Mouse (Mus musculus) CD4-positive, CD25-positive, alpha-beta regulatory T cell, adult 2 months (primary cell): ENCODE measurements around the gene Tctex1d4.

Source experiments
- DNase-seq: peaks from one replicate; pipeline ENCODE4 v3.0.0-alpha.2; 2012; ENCODE audit warnings: low read depth, low spot score

Tctex1d4 gene

DNA sequence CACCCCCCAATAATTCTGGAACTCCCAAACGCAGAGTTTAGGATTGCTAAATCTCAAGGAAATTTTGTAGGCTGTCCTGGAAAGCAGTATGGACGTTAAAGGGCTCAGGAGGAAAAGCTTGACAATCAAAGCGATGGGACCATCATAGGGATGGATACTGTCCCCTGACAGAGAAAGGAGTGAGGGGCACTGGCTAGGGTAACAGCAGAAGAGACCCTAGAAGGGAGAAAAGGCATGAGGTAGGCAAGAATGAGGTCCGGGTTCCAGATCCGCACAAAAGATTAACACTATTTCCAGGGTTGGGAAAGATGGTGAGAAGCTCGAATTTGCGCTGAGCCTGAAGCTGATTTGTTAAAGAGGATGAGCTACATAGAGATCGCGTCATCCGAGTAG is 6.5 kb upstream of the Tctex1d4 start:
- DNase-seq: no peak

DNA sequence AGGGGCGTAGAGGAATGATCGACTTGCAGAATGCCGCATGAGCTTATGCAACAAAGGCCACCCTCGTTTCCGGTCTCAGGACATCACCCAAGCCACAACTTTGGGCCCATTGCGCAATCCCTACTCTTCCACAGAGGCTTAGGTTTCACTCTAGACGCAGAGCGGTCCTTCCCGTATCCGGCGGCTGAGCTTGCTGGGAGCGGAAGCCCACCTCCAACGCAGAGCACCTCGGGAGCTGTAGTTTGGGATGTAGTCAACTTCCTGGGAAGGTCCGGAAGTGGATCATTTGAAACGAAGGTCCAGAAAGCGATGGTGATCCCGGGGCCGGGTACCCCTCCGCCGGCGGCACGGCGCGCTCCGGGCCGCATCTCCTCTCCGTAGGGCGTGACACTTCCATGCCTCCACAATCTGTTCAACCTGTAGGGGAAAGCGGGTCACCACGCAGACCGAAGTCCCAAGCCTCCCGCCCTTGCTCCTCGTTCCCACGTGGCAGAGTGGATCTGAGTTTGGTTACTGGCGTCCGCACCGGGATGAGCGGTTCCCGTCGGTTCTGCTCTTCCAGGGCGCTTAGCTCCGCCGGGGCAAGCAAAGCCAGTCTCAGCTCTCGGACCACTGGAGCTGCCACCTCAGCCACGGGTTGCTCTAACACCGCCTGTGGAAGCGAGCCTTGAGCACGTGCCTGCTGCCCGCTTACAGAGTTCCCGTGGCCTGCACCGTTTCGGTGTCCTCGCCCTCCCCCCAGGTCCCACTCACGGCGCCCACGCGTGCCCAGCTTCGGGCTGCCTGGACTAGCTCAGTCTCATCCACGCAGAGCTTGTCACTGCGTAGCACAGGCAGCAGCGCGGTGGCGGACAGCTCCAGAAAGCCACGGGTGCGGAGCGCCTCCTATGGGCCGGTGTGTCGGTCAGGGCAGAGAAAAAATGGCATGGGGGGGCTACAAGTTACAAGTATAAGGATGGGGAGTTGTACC is 5.9 kb upstream of the Tctex1d4 start:
- DNase-seq: peak; percentile 91

DNA sequence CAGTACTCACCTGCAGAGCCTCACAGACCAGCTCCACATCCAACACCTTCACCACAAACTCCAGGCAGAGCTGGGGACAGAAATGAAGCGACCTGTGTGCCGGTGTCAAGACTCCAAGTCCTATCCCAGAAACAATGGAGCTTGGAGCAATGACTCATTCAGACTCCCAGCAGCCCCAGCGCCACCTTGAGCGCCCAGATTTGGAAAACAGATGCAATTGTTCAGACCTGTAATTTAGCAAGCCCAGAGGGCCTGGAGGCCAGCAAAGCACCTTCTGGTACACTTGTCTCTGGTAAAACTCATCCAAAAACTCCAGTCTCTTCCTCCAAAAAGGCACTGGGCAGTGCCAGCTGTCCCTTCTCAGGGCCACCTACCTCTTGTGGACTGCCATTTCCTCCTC is 4.4 kb upstream of the Tctex1d4 start:
- DNase-seq: no peak

DNA sequence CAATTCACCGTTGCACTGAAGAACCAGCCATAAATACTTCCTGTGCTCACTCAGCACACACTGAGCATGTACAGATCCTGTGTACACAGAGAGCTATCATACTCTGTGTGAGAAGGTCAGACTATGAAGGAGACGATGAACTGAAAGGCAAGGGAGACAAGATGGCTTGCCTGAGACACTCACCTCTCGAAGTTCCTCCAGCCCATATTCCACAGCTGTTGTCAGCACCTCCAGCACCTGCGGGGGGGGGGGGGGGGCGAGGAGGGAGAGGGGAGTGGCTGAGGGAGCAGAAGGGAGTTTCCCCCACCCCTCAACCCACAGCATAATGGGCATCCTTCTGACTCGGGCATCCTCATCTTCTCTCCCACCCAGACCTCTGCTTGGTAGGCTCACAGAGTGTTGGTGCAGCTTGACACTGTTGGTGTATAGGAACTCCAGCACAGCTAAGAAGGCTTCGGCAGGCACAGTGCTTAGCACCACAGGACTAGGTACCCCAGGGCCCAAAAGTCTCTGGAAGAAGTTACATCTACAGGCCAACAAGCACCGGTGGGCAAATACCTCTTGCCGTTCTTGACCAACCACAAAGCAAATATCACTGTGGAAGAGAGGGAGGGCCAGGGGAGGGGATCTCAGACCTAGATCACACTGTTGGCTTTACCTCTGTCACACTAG is 2.9 kb upstream of the Tctex1d4 start:
- peak; percentile 58 for DNase-seq

DNA sequence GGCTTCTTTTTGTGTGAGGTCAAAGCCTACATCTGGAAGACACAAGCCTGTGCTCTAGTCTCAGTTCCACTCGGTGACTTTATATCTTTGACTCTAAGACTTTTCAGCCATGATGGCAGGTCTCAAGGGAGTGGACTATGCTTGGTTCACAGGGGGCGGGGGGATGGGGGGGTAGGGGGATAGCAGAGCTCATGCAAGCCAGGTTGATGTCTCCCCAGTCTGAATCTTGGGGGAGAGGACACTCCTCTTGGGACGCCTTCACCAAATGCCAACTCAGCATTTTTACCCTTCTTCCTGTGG is 2.4 kb upstream of the Tctex1d4 start:
- DNase-seq: no peak

DNA sequence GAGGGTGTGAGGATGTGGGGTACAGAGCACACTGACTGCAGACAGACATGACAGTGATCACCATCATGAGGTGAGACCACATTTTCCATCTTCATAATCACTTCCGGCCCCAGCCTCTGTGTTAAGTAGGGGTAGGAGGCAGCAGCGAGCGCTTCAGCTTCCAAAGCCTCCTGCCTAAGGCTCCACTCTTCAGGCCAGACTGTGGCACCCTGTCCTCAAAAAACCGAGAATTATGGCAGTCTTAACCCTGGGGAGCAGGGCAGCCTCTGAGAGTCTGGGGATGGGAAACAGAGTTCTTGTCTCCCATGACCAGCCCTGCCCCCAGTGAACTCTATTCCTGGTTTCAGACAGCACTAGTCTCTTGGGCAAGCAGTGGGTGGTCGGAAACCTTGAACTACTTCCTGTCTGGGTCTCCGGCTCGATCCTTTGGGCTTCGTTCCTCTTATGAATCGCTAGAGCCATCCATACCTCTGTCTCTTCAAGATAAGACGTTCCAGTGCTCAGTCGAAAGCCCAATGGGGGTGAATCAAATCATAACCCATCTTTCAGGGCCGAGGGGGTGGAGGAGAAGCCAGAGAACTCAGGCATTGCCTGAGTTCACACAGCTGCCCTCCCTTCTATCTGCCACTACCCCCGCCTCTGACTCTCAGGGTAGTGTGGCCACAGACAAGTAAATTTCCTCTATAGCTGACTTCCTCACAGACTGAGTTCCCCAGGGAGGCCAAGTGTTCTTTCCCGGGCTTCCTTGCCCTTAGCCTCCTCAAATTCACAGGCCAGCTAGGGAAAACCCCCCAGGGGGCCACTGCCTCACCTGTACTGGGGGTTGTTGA is 1.9 kb upstream of the Tctex1d4 start:
- peak; percentile 93 for DNase-seq

DNA sequence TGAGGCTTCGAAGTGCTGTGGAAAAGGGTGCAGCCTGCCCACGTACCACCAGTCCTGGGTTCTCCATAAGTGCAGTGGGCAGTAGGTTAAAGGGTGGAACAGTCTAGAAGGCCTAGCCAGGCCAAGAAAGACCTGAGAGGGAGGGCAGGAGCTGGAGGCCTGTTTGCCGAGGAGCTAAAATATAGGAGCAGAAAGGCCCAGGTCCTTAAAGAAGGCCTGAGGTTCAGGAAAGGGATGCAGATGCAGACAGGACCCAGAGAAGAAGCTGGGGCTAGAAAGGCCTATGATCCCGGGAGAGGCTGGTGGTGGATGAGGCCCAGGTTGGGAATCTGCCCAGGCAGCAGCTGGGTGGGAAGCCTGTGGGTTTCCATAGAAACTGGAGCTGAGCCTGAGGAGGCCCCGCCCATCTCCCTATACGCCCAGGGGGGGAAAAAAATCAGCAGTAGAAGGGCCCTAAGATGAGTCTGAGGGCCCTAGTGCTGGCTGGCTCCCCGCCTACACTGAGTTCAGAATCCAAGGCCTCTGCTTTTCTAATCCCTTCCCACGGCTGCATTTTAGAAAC is 1.2 kb upstream of the Tctex1d4 start, which contains the start of gene Btbd19:
Gene Btbd19 (minus strand): TSS at position 378 of the 562 bp plus-strand sequence.
- DNase-seq: no peak

DNA sequence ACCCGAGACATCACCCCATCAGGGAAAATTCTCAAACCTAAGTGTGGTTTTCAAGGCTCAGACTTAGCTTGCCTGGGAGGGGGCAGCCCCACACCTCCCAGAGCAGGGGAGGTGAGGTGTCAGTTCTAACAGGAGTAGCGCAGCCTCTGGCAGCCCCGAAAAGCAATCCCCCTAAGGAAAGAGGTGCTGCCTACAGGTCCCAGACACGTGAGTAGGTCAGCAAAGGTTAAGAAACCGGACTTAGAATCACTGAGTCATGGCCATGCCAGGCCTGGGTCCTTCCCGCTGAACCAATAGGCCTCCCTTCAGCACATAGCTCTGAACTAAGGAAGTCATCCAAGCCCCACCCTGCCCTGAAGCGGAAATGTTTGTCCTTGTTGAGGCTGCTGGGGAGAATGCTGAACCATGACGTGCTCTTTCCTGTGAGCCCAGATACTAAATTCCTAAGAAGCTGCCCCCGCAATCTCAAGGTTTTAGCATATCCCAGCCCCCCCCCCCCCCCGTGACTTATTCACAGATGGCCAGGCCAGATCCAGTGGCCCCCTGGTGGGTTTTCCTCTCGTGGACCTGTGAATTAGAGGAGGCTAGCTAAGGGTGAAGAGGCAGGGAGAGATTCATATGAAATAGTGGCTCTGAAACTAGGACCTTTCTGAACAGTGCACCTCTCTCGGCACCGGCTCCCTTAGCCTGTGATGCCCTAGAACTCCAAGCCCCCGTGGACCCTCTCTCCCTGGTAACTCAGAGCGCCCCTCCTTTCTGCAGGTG is 502 bp upstream of the Tctex1d4 start:
- peak; percentile 85 for DNase-seq

DNA sequence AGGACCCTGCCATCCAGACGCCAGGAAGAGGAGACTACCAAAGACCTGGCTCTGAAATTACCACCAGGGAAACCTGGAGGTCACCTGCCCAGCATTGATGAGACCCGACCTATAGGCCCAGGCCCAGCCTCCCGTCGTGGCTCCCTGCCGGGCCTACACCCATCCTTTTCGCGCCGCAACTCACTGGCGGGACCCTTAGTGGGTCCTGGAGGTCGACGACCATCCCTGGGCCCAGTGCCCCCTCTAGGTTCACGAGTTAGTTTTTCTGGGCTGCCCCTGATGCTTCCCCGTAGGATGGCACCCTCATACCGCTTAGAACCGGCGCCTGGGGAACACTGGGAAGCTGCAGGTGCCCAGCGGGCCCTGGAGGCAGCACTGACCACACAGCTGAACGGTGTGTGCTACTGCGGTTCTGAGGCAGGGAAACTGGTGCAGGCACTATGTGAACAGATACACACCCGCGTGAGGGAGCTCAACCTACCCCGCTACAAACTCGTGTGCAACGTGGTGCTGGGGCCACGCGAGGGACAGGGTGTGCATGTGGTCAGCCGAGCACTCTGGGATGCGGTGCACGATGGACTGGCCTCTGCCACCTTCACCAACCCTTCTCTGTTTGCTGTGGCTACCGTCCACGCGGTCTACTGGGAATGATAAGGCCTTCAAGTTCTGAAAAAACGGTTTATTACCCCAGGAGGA is 1.5 kb downstream of the Tctex1d4 start:
- no peak for DNase-seq

DNA sequence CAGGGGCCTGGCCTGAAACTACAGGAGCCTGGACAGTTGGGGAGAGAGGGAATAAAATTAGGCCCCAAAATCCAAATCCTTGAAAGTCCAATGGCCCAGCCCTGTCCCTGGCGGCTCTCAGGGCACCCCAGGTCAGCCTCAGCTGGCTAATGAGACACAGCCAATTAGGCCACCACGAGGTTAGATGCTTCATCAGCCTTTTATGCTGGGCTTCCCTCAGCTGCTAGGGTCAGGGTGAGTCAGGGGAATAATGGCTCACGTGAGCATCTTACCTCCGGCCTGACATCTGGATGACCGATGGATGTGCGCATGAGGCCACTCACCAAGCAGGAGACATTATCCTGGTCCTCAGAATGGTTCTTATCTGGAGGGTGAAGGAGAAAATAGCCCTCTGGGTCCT is 4.2 kb downstream of the Tctex1d4 start:
- DNase-seq: no peak

DNA sequence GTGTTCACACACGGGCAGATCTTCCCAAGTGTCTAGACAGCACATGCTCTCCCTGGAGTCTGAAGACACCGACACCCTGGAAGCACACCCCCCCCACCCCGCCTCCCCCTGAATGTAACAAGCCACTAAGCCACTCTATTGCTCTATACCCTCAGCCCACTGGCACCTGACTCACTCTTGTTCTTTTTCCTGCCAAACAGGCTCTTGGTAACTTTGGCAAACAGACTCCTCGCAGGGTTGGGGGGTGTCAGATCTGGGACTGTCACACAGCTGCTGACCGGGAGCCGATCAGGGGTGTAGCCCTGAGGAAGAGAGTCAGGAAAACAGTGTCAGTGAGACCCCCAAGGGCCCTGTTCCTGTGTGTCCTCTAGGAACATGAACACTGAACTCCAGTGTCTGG is 4.6 kb downstream of the Tctex1d4 start:
- DNase-seq: no peak

DNA sequence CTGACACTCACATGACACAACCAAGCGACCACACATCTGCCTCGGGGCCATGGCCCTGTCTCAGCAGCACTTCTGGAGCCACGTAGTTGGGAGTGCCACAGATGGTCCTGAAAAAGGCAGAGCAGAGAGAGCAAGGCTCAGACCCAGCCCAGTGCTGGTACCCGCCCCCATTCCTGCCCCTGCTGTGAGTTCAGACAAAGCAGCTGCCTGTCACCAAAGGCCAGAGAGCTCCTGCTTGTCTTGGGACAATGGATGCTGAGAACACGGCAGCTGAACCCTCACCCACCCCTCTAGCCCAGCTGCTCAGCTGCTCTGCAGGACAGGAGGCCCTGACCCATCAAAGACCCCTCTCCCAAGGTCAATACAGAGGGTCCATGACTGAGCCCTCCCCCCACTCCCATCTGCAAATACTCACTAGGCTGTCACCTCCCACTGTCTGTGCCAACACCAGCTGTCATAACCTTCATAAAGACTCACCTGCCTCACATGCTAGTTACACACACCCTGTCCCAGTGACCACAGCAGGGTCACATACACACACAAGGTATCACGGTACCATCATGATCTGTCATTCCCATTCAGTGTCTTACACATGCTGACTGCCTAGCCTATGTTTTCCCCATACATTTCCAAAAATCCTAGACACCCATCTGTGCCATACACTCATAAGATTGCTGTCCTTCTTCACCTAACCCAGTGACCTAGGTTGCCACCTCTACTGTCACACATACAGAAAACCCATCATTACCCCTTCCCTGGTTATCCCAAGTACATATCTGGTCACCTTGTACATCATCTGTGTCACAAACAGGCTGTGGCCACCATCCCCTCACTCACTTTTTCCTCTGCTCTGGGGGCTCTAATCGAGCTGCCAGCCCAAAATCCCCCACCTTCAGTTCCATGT is 5.5 kb downstream of the Tctex1d4 start:
- DNase-seq: no peak

DNA sequence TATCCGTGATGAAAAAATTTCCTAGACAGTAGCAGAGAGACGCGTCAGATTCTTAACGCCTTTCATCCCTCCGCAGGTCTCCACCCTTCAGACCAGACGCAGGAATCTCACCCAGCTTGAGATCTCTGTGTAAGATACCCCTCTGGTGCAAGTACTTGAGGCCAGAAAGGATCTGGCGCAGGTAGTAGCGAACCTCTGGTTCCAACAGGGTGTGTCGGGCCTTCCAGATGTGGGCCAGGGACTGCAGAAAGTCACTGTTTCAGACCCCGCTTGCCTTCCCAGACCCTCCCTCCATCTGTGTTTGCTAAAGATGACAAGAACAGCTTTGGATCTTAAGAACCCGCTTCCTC is 6.2 kb downstream of the Tctex1d4 start:
- no peak for DNase-seq

DNA sequence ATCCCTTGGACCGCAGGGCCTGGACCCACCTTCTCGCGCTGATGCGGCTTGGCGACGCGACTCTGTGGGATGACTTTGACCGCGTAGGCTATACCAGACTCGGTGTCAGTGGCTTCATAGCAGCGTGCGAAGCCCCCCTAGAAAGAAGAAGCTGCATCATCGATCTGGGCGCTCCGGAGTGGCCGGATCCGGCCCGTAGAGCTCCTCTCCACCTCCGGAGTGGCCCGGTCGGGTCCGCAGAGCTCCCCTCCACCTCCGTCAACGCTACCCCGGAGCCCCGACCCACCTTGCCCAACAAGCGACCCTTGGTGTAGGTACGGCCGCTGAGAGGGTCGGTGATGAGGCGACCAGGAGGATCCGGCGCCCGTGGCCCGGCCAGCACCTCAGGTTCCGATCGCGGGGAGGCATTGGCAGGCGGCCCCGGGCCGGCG is 6.8 kb downstream of the Tctex1d4 start:
- no peak for DNase-seq

DNA sequence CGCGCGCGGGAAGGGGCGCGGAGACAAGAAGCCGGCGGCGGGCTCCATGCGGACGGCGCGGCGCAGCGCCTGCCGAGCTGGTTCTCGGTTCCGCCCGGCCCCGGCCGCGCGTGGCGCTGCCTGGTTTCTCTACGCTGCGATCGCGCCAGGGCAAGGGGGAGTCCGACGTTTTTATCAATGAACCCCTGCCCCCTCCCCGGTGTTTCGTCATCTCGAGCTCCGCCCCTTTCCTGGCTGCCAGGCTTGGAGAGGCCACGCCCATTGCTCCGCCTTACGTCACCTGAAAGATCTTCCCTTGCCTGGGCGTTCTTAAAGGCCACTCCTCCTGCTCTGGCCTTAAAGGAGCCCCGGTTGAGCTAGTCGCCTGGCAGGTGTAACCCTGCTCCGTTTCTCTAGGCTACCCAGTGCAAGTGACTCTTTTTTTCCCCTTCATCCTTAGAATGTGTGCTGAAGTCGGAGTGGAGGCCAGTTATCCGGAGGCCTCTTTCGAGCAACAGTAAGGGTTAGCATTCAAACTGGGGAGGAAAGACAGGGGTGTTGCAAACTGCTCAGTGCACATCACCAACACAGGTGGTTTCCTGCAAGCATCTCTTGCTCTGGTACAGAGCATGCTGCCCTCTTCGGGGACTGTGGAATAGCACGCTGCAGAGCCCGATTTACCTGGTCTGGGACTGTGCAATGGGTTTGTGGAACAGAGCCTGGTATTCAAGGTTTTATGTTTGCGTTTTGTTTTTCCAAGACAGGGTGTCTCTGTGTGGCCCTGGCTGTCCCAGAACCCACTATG is 7.4 kb downstream of the Tctex1d4 start, which contains the start of gene Plk3:
Gene Plk3 (minus strand): TSS at position 147 of the 784 bp plus-strand sequence.
- peak; percentile 99 for DNase-seq

DNA sequence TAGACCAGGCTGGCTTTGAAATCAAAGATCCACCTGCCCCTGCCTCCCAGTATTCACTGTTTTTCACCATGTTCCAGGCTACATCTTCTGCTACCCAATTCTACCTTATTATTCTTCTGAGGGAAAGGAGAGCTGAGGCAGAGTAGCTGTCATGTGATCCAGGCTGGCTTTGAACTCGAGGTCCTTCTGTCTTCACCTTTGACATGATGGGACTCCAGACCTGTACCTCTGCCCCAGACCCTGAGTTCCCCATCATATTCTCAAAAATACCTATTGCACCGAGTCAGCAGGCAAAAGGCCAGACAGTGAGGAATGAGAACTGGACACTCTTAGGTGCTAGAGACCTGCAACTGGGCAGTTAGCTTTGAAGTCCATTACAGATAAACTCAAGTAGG is 8.0 kb downstream of the Tctex1d4 start:
- no peak for DNase-seq

DNA sequence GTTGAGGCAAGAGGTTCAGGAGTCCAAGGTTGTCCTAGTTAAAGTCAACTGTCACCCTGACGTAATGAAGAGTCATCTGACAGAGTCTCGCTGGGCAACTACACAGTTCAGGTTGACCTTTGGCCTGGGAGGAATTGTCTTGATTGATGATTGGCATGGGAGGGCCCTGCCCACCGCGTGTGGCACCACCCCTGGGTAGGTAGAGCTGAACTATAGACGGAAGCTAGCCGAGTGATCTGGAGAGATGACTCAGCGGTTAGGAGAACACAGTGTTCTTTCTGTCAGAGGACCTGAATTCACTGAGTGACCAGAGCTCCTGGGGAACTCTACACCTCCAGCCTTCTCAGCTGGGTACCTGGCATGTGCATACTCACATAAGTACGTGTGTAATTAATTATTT is 9.4 kb downstream of the Tctex1d4 start:
- no peak for DNase-seq
